Comparison of ENCODE assay signal across 15 mouse cellular contexts in the genomic region with DNA sequence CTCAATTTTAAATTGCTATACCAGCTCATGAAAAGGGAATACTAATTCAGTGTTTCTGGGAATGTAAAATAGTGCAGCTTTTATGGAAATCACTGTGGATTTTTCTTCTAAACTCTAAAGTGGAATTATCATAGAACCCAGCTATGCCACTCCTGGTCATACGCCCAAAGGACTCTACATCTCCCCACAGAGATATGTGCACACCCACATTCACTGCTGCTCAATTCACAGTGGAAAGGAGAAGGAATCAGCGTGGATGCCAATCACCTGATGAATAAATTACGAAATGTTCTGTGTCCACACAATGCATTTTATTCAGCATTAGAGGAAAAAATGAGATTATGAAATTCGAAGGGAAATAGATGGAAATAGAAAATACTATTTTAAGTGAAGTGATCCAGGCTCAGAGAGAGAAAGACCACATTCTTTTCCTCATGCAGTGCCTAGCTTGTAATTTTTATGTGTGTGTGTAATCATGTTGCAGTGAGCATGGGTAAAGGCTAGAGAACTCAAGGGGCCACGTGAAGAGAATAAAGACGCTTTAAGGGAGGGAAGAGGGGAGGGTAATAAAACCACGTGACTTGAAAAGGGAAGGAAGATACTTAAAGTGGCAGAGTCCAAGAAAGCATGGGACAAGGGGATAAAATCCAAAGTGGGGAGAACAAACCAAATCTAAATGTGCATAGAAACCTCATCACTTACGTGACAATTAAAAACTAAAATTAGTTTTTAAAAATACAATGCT.
DNase-seq lines count a peak whose midpoint lies in the region; ATAC-seq lines count a peak whose summit lies in the region.
"Had no signal": no experiment of that assay in that cellular context is flagged by ENCODE, and none has a peak within 500 bp of the region (broad histone marks: within the 10 kb centered on the region; RNA-seq: fewer than 3 reads in every experiment).

No protein-coding gene starts in this region.

- H3K4me2 ChIP-seq in forebrain, embryonic 15.5 days (replicated peaks): peak overlapping the region; percentile 17; the same call in 1 of the 2 replicates
- peak overlapping the region; percentile 27; the same call in 1 of the 2 replicates for H3K4me2 ChIP-seq in midbrain, embryonic 15.5 days
- H3K4me2 ChIP-seq: limb, embryonic 13.5 days had no signal

- no peak overlapping the region for H3K27ac ChIP-seq in forebrain, embryonic 15.5 days (replicated peaks)
- 0 out of 2 replicates have a peak overlapping the region, but pooled peaks have one; percentile 29 for H3K27ac ChIP-seq in midbrain, embryonic 15.5 days
- H3K27ac ChIP-seq: limb, embryonic 13.5 days; stomach, postnatal 0 days had no signal

- H3K9ac ChIP-seq in forebrain, embryonic 15.5 days (replicated peaks): no peak overlapping the region
- no peak overlapping the region for H3K9ac ChIP-seq in midbrain, embryonic 15.5 days
- H3K9ac ChIP-seq: limb, embryonic 13.5 days had no signal

- peak; percentile 88 for ATAC-seq in frontal cortex, adult (ENCODE audit: low TSS enrichment)
- ATAC-seq in forebrain, embryonic 15.5 days (replicated peaks): peak; percentile 78
- ATAC-seq in midbrain, embryonic 15.5 days (replicated peaks): peak; percentile 88
- ATAC-seq: intestine, postnatal 0 days had no signal

- H3K4me1 ChIP-seq in forebrain, embryonic 15.5 days: peaks cover 10% of the 10 kb centered on the region
- peaks cover 13% of the 10 kb centered on the region; the same call in 1 of the 2 replicates for H3K4me1 ChIP-seq in midbrain, embryonic 15.5 days
- H3K4me1 ChIP-seq: limb, embryonic 13.5 days had no signal

- H3K36me3 ChIP-seq in forebrain, embryonic 15.5 days: no peaks in the 10 kb centered on the region
- H3K36me3 ChIP-seq in midbrain, embryonic 15.5 days (replicated peaks): no peaks in the 10 kb centered on the region
- H3K36me3 ChIP-seq: limb, embryonic 13.5 days had no signal

- no peak for DNase-seq in frontal cortex, postnatal 10 days (ENCODE audit: low spot score in 2 of 2)
- DNase-seq in Muller cell, postnatal 12 days (ENCODE audit: inconsistent ontology term): peak; percentile 72
- no peak for DNase-seq in urinary bladder, adult 2 months (ENCODE audit: low spot score)
- no peak for DNase-seq in right cerebral cortex, postnatal 14 days
- DNase-seq: B cell, adult 2 months; lung, adult 2 months; thymus, postnatal 36 days had no signal

- WGBS in forebrain, embryonic 15.5 days: 18% methylated on average over 8 of the region's 8 CpGs
- 33% methylated on average over 8 of the region's 8 CpGs for WGBS in midbrain, embryonic 15.5 days

- no peak overlapping the region for H3K4me3 ChIP-seq in forebrain, embryonic 15.5 days
- H3K4me3 ChIP-seq in midbrain, embryonic 15.5 days: no peak overlapping the region
- H3K4me3 ChIP-seq: erythroblast, embryonic 14.5 days; limb, embryonic 13.5 days; myocyte had no signal

- no peaks in the 10 kb centered on the region for H3K27me3 ChIP-seq in forebrain, embryonic 15.5 days
- H3K27me3 ChIP-seq in midbrain, embryonic 15.5 days (replicated peaks): 0 out of 2 replicates have a peak, but pooled peaks cover 2% of the 10 kb centered on the region
- H3K27me3 ChIP-seq: limb, embryonic 13.5 days had no signal

- no peaks in the 10 kb centered on the region for H3K9me3 ChIP-seq in forebrain, embryonic 15.5 days
- H3K9me3 ChIP-seq in midbrain, embryonic 15.5 days: no peaks in the 10 kb centered on the region
- H3K9me3 ChIP-seq: limb, embryonic 13.5 days had no signal
